Mouse (Mus musculus) forebrain, embryonic 15.5 days (tissue): ENCODE measurements around the gene Fam78b. TPM values are rescaled to one million over a fixed set of nuclear protein-coding genes. Genes with fewer than 3 reads are reported as not detected.

Experiments used
- ATAC-seq: fragments of 200-750 bp; cut with Nextera tagmentation; replicated peaks from 2 replicates; pipeline ENCODE4 v1.8.0; 2017; ENCODE audit warnings: mild to moderate bottlenecking, moderate TSS enrichment, moderate library complexity
- H3K27ac ChIP-seq: fragments of 300-500 bp; sonication (generic); replicated peaks from 2 replicates; pipeline ENCODE4 v1.5.1; 2015; ENCODE audit warnings: mild to moderate bottlenecking, inconsistent platforms
- H3K27me3 ChIP-seq: fragments of 300-500 bp; sonication (generic); 2 replicates; pipeline ENCODE4 v1.6.1; 2015; ENCODE audit warnings: inconsistent platforms
- H3K36me3 ChIP-seq: fragments of 300-500 bp; sonication (generic); 2 replicates; pipeline ENCODE4 v1.6.1; 2015; ENCODE audit warnings: mild to moderate bottlenecking, inconsistent platforms
- H3K4me1 ChIP-seq: fragments of 300-500 bp; sonication (generic); 2 replicates; pipeline ENCODE4 v1.6.1; 2015; ENCODE audit warnings: inconsistent platforms
- H3K4me2 ChIP-seq: fragments of 300-500 bp; sonication (generic); replicated peaks from 2 replicates; pipeline ENCODE4 v1.6.1; 2015; ENCODE audit warnings: mild to moderate bottlenecking, inconsistent platforms
- H3K4me3 ChIP-seq: fragments of 300-500 bp; sonication (generic); 2 replicates; pipeline ENCODE4 v1.5.1; 2015; ENCODE audit warnings: mild to moderate bottlenecking, inconsistent platforms
- H3K9ac ChIP-seq: fragments of 300-500 bp; sonication (generic); replicated peaks from 2 replicates; pipeline ENCODE4 v1.6.1; 2015; ENCODE audit warnings: mild to moderate bottlenecking, inconsistent platforms
- H3K9me3 ChIP-seq: fragments of 300-500 bp; sonication (generic); 2 replicates; pipeline ENCODE4 v1.6.1; 2016; ENCODE audit warnings: inconsistent platforms
- WGBS: fragments of 180-500 bp; shearing (Covaris S2); methylation state at CpG from one replicate; pipeline ENCODE4 v1.1.7; 2015; ENCODE audit warnings: mixed read lengths; 5-methylcytosine and 5-hydroxymethylcytosine counted together
- polyA plus RNA-seq: library from polyadenylated mRNA; unstranded; fragments of >200 nt; fragmentation: Nextera tagmentation; extraction: Ambion mirVana; gene quantifications from 2 replicates; pipeline ENCODE4 v1.2.1, GENCODE M21; 2015

Fam78b gene
- polyA plus RNA-seq, 1 experiment from 2014 or later = 7.6 TPM

DNA sequence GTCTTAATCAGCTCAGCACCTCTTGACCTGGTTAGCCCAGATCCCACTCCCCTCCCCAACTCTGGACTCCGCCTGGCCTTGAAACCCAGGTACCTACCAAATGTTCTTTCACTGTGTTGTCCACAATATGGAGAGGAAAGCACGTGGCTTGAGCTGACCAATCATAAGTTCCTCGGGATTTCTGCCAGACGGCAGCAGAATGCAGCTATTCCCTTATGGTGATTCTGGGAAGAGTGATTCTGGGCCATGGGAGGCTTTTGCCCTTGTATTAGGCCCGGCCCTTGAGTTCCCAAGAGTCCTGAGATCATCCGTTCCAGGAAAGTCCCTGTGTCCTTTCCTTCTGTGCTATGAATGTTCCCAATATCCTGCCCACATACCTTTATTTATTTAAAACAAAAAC, 41.3 kb downstream of the Fam78b start:
- H3K4me3 ChIP-seq = no peak overlapping the region
- H3K36me3 ChIP-seq = no peaks in the 10 kb centered on the region
- H3K27me3 ChIP-seq = no peaks in the 10 kb centered on the region
- ATAC-seq = no peak
- peaks cover 13% of the 10 kb centered on the region for H3K4me1 ChIP-seq
- no peak overlapping the region for H3K27ac ChIP-seq
- no peak overlapping the region for H3K4me2 ChIP-seq
- no peak overlapping the region for H3K9ac ChIP-seq
- 86% methylated on average over 6 of the region's 6 CpGs for WGBS
- no peaks in the 10 kb centered on the region for H3K9me3 ChIP-seq

DNA sequence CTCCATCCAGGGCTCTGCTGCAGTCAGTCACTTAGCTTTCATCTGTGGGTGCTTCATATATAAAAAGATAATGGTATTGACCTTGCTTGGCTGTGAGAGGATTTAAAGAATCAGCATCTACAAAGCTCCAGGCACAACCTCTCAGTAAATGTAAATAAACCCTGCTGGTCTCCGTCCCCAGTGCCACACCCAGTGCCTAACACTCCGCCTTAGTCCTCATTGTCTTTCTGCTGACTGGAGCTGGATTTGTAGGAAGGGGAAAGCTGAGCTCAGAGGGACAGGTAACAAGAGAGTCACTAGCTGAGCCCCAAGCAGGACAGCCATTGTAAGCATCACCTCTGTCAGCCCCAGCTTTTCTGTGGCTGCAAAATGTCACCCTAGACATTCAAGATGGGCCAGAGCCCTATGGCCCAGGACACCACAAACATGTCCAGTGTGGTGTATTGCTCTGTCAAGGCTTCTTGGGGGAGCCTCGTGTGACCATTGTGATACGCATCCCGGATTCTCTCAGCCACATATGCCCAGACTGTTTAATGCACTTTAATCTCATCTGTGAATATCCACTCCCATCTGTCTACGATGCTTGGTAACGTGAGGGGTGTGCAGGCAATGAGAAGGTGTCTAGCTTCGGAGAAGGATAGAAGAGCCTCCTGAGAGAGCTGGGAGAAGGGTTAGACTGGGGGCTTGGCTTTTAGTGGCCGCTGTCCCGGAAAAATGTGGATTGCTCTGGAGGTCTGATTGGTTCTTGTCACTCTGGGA, 45.1 kb downstream of the Fam78b start:
- H3K27me3 ChIP-seq = no peaks in the 10 kb centered on the region
- 47% methylated on average over 10 of the region's 10 CpGs for WGBS
- H3K36me3 ChIP-seq = no peaks in the 10 kb centered on the region
- no peak for ATAC-seq
- H3K4me3 ChIP-seq = no peak overlapping the region
- H3K4me1 ChIP-seq = peaks cover 13% of the 10 kb centered on the region
- H3K27ac ChIP-seq = no peak overlapping the region
- no peak overlapping the region for H3K4me2 ChIP-seq
- H3K9ac ChIP-seq = no peak overlapping the region
- no peaks in the 10 kb centered on the region for H3K9me3 ChIP-seq

DNA sequence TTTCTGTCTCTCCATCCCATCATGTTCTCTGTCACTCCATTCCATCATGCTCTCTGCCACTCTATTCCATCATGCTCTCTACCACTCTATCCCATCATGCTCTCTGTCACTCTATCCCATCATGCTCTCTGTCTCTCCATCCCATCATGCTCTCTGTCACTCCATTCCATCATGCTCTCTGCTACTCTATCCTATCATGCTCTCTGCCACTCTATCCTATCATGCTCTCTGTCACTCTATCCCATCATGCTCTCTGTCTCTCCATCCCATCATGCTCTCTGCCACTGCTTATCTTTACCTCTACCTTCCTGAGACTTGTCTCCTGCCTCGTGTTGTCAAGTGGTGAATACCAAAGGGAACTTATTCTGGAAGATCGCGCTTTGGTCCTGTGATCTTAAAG, 49.6 kb downstream of the Fam78b start:
- Histone ChIP-seq H3K4me3 (no peak overlapping the region), H3K9ac (no peak overlapping the region), H3K9me3 (no peaks in the 10 kb centered on the region), H3K4me2 (no peak overlapping the region), H3K27me3 (no peaks in the 10 kb centered on the region), H3K36me3 (no peaks in the 10 kb centered on the region), H3K27ac (no peak overlapping the region), H3K4me1 (peaks cover 13% of the 10 kb centered on the region)
- ATAC-seq = no peak
- 96% methylated on average over 3 of the region's 3 CpGs for WGBS

DNA sequence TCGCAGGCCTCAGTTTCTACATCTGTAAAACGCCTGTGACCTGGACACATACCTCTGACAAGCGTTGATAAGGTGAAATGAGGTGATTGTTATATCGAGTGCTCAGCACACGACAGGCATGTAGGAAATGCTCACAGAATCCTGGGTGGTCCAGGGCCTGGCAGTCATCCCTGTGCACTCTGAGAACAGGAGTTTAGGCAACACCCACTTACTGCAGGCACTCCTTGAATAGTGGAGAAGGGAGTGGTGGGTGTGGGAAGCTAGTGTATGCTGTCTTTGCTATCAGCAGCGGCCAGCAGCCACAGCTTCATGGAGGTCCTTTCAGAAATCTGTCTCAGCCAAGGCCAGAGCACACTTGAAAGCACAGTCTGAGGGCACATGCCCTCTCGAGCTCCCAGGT, 52.8 kb downstream of the Fam78b start:
- no peaks in the 10 kb centered on the region for H3K9me3 ChIP-seq
- no peaks in the 10 kb centered on the region for H3K36me3 ChIP-seq
- no peak overlapping the region for H3K27ac ChIP-seq
- H3K27me3 ChIP-seq = no peaks in the 10 kb centered on the region
- WGBS = 82% methylated on average over 7 of the region's 7 CpGs
- no peak overlapping the region for H3K4me3 ChIP-seq
- H3K9ac ChIP-seq = no peak overlapping the region
- no peak for ATAC-seq
- H3K4me1 ChIP-seq = peaks cover 8% of the 10 kb centered on the region; the same call in 1 of the 2 replicates
- no peak overlapping the region for H3K4me2 ChIP-seq

DNA sequence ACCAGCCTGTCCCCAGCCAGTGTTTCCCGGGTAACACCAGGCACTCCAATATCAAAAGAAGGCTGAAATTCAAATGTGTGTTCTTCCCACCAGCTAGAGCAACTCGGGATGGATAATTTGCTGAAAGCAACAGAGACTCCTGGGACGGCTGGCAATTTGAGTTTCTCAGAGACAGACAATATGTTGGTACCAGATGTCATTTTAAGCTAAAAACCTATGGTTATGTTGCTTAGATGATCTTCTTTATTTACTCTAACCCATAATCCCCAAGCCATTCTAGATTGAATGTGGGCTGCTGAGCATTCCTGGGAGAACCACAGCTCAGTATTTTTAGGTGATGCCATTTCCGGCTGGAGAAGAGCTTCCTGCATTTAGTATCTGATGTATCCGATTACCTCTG, 56.3 kb downstream of the Fam78b start:
- 56% methylated on average over 5 of the region's 5 CpGs for WGBS
- no peak overlapping the region for H3K27ac ChIP-seq
- H3K4me2 ChIP-seq = no peak overlapping the region
- peaks cover 15% of the 10 kb centered on the region; the same call in 1 of the 2 replicates for H3K4me1 ChIP-seq
- no peaks in the 10 kb centered on the region for H3K27me3 ChIP-seq
- H3K9me3 ChIP-seq = no peaks in the 10 kb centered on the region
- ATAC-seq = no peak
- no peak overlapping the region for H3K9ac ChIP-seq
- H3K4me3 ChIP-seq = no peak overlapping the region
- H3K36me3 ChIP-seq = no peaks in the 10 kb centered on the region

DNA sequence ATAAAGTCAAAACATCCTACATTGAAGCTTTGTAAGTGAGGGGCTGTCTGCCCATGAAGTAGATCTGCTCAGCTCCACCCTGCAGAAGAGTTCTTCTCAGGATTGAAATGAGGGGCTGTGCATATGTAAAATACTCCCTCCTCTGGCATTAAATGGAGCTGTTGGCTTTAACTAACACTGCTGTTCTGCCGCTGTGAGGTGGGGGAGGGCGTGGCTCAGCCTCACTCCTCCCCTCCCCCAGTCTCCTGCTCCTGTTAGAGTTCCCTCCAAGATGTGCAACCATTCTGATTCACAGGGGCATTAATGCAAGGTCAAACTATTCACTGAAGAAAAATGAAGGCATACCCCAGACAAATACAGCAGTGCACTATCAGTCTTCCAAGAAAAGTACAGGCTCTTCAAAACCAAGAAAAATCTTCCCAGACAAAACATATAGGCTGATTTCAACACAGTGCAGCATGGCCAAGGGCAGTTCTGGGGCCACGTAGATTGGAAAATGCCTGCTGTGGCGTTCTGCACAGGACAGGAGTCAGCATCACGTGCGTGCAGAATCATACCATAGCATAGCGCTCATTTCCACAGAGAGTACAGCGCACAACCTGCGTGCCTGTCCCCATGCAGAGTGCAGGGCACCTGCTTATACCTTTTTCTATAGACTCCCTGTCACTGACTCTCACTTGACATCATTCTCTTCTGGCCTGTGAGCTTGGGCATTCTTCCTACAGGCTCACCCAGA, 58.5 kb downstream of the Fam78b start:
- Histone ChIP-seq H3K4me1 (peaks cover 25% of the 10 kb centered on the region), H3K9ac (no peak overlapping the region), H3K4me2 (no peak overlapping the region), H3K36me3 (no peaks in the 10 kb centered on the region), H3K27ac (no peak overlapping the region), H3K4me3 (no peak overlapping the region), H3K27me3 (no peaks in the 10 kb centered on the region), H3K9me3 (no peaks in the 10 kb centered on the region)
- ATAC-seq = peak; percentile 33; the same call in 1 of the 2 replicates
- 56% methylated on average over 9 of the region's 9 CpGs for WGBS

DNA sequence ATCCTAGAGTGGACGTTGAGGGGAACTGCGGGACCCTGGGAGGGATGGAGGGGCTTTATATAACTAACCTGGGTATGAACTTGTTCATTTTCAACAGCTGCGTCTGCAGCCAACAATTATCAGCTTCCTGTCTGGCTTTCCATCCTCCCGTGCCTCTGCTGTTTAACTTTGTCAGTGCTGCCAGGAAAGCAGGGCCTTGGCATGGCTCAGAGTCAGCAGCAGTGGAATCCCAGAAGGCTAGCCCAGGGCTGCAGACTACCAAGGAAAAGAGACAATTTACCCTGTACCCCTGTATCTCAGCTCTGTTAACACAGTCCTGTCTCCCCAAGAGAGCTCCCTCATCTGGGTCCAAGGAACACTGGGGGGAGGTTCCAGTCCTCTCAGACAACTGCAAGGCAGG, 62.8 kb downstream of the Fam78b start:
- Histone ChIP-seq H3K4me1 (peaks cover 32% of the 10 kb centered on the region), H3K4me3 (no peak overlapping the region), H3K27ac (no peak overlapping the region), H3K4me2 (no peak overlapping the region), H3K27me3 (no peaks in the 10 kb centered on the region), H3K9ac (no peak overlapping the region), H3K36me3 (no peaks in the 10 kb centered on the region), H3K9me3 (no peaks in the 10 kb centered on the region)
- ATAC-seq = no peak
- WGBS = 58% methylated on average over 4 of the region's 4 CpGs

DNA sequence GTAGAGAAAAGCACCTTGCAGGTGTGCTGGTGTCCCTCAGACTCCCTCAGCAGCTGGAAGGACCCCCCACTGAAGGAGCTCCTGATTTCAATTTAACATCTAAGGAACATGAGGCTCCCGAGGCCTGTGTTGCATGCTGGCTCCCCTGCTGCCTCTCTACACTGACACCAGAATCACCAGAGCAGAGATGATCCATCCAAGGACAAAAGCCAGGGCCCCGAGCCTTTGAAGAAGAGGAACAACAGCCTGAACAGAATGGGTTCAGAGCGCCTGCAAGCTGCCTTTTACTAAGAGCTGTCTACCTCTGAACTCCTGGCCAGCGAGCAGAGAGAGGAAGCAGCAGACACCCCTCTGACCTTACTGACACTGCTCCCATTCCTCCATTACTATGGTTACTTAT, 64.3 kb downstream of the Fam78b start:
- no peak overlapping the region for H3K4me3 ChIP-seq
- no peak overlapping the region for H3K4me2 ChIP-seq
- H3K27me3 ChIP-seq = no peaks in the 10 kb centered on the region
- peaks cover 35% of the 10 kb centered on the region for H3K4me1 ChIP-seq
- 26% methylated on average over 4 of the region's 4 CpGs for WGBS
- no peaks in the 10 kb centered on the region for H3K9me3 ChIP-seq
- H3K27ac ChIP-seq = no peak overlapping the region
- H3K36me3 ChIP-seq = no peaks in the 10 kb centered on the region
- H3K9ac ChIP-seq = no peak overlapping the region
- no peak for ATAC-seq

DNA sequence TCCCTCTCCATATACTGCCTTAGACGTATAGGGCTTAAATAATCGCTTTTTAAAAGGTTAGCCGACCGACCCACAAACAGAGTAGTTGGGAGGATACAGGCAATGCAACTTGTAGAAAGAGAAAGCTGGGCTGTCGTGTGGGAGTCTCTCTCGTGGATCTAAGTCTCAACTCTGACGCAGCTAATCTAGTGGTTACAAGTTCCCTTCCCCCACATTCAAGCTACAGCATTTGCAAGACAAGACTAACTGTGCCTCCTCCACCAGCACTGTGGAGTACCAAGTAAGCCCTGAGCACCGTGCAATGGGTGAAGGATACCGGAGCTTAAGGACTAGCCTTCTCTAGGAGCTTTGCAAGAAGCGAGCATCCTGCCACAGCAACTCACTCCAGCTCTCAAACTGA, 64.8 kb downstream of the Fam78b start:
- ATAC-seq = no peak
- no peak overlapping the region for H3K4me3 ChIP-seq
- WGBS = 50% methylated on average over 10 of the region's 10 CpGs
- H3K9ac ChIP-seq = no peak overlapping the region
- no peaks in the 10 kb centered on the region for H3K9me3 ChIP-seq
- peaks cover 35% of the 10 kb centered on the region for H3K4me1 ChIP-seq
- no peak overlapping the region for H3K27ac ChIP-seq
- no peaks in the 10 kb centered on the region for H3K36me3 ChIP-seq
- H3K4me2 ChIP-seq = no peak overlapping the region
- no peaks in the 10 kb centered on the region for H3K27me3 ChIP-seq

DNA sequence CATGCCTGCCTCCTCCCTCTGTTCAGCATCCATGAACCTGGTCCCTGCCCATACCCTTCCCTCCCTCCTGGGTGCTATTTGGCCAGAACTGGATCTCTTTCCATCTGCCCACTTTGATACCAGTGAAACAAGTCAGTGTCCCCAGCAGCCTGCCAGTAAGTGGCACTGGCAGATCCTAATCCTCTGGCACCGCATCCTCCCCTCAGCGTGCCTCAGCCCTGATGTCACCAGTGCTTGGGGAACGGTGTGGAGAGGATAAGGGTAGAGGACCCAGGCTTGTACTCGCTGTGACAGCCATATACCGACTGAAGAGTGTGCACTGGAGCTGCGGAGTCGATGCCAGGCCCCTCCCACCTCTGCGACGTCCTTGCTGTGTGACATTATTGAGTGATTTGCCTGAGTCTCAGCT, 65.7 kb downstream of the Fam78b start:
- peaks cover 35% of the 10 kb centered on the region for H3K4me1 ChIP-seq
- peak overlapping the region; percentile 11; the same call in 1 of the 2 replicates for H3K27ac ChIP-seq

DNA sequence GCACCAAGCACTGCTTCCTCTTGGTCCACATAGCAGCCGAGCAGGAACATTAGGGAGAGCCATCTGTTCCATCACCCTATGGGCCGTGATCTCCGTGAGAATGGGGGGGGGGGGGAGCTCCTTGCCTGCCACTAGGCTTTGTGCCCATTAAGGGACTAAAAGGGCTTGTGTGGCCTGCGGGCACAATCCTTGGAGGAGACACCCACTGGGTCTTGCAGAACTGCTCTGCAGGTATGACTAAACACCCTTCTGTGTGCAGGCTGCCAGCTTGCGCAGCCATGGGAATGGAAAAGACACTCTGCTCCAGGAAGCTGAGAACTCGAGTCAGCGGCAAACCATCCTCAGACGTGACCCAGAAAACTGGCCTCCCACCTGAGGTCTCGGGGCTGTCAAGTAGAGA, 68.5 kb downstream of the Fam78b start:
- Histone ChIP-seq H3K4me2 (no peak overlapping the region), H3K27ac (no peak overlapping the region), H3K27me3 (no peaks in the 10 kb centered on the region), H3K9ac (no peak overlapping the region), H3K9me3 (no peaks in the 10 kb centered on the region), H3K4me1 (peaks cover 25% of the 10 kb centered on the region), H3K4me3 (no peak overlapping the region), H3K36me3 (no peaks in the 10 kb centered on the region)
- 55% methylated on average over 9 of the region's 9 CpGs for WGBS
- no peak for ATAC-seq

More for the DNA sequence above, 65.7 kb downstream of the Fam78b start:
- ATAC-seq = peak; percentile 75
- Histone ChIP-seq H3K27me3 (no peaks in the 10 kb centered on the region), H3K4me2 (no peak overlapping the region), H3K9ac (no peak overlapping the region), H3K9me3 (no peaks in the 10 kb centered on the region), H3K36me3 (no peaks in the 10 kb centered on the region), H3K4me3 (no peak overlapping the region)
- 36% methylated on average over 9 of the region's 9 CpGs for WGBS

DNA sequence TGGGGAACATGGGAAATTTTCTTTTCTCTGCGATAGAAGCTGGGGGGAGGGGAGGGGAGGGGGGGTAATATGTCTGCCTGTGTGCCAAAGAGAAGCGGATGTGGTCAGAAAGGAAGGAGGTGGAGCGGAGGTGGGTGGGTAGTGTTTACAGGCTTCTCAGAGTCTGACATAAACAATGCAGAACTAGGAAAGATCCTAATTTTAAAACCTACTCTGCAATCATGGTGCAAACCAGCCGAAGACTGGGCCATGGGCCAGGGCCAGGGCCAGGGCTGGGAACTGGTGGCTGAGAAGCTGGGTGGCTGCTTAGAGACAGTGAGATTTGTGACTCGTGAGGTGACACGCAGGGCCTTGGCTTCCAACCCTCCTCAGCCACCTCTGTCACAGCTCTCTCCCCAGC, 69.1 kb downstream of the Fam78b start:
- ATAC-seq = no peak
- Histone ChIP-seq H3K4me3 (no peak overlapping the region), H3K9ac (no peak overlapping the region), H3K9me3 (no peaks in the 10 kb centered on the region), H3K4me2 (no peak overlapping the region), H3K27ac (no peak overlapping the region), H3K27me3 (no peaks in the 10 kb centered on the region), H3K36me3 (no peaks in the 10 kb centered on the region), H3K4me1 (peaks cover 25% of the 10 kb centered on the region)
- WGBS = 66% methylated on average over 6 of the region's 6 CpGs
